Mouse (Mus musculus): ENCODE results near the gene Rpl18. TPM values are rescaled to one million over a fixed set of nuclear protein-coding genes. Genes with fewer than 3 reads are reported as not detected.

Gene Rpl18
- polyA plus RNA-seq, 1 experiment from 2014 or later: 1,272 TPM

DNA sequence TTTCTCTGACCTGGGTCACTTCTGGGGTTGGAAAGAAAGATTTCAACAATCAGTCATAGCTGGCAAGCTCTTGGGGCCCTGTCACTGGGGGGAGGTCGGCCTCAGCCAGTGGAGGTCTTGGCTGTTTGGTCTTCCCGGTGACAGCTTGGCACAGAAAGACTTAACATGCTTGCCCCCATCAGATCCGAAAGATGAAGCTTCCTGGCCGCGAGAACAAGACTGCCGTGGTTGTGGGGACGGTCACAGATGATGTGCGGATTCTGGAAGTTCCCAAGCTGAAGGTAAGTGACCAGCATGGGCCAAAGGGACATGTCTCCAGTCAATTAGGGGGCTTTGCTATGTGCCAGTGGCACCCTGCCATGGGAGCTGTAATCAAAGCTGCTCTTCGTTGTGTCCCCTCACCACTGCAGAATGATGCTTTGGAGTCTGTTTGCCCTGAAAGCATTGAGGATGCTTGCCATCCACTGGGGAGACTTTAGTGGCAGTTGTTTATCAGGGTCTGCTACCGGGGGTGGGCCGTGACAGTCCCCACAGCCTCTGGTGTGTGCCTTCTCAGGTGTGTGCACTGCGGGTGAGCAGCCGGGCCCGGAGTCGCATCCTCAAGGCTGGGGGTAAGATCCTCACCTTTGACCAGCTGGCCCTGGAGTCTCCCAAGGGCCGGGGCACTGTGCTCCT lies 4.6 kb downstream of the Rpl18 start:
- no peak for ATAC-seq (ENCODE audit: insufficient number of reproducible peaks, insufficient read depth, low FRiP score, low read depth)
- Histone ChIP-seq H3K4me1 (ENCODE audit: control insufficient read depth, insufficient read depth, low read length) (peaks cover 31% of the 10 kb centered on the region), H3K27ac (ENCODE audit: low read length) (peak overlapping the region; percentile 15; the same call in 1 of the 2 replicates), H3K27me3 (ENCODE audit: control insufficient read depth, insufficient read depth, low read length) (no peaks in the 10 kb centered on the region), H3K9me3 (ENCODE audit: control insufficient read depth, low read depth, low read length) (no peaks in the 10 kb centered on the region), H3K36me3 (ENCODE audit: control insufficient read depth, insufficient read depth, low read length) (peaks cover 37% of the 10 kb centered on the region), H3K9ac (replicated peaks; ENCODE audit: low read depth, low read length) (no peak overlapping the region), H3K4me2 (replicated peaks; ENCODE audit: low read depth, low read length) (0 out of 2 replicates have a peak overlapping the region, but pooled peaks have one; percentile 18), H3K4me3 (ENCODE audit: low read depth, low read length) (peak overlapping the region; percentile 97; the same call in 1 of the 2 replicates)
- 86% methylated on average over 15 of the region's 16 CpGs for WGBS

DNA sequence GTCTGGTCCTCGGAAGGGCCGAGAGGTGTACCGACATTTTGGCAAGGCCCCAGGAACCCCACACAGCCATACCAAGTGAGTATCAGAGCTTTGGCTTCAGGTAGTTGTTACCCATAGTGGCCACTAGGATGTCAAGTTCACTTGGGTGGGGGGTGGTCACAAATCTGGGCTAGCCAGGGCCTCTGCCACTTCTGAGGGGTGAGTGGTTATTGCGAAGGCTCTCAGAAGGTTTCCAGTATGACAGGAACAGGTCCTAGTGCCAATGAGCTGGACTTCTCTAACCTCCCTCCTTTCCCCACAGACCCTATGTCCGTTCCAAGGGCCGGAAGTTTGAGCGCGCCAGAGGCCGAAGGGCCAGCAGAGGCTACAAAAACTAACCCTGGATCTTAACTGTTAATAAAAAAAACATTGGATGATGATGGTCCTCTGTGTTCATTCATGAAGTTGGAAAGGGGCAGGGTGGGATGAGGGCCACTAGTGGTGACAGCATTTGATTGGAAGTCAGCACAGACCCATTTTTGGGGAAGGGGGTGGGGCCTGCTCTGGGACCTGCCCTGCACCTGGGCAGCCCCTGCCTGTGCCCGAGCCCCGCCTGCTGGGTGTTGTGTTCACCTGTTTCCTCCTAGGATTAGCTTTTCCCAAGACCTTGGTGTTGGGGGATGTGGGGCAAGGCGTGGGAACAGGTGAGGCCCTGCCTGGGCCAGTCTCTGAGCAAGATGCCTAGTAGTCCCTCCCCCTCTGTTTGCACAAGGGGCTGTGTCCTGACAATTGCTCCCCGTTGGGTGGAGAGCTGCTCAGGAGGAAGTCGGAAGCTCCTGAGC lies 5.4 kb downstream of the Rpl18 start, which contains the start of gene Fam83e:
Fam83e (plus strand) TSS at position 800 of the 821 bp plus-strand sequence.
- Histone ChIP-seq H3K4me3 (ENCODE audit: low read depth, low read length) (peak within 1 kb of the TSS; percentile 8; the same call in 1 of the 2 replicates), H3K9ac (replicated peaks; ENCODE audit: low read depth, low read length) (no peak within 1 kb of the TSS), H3K4me2 (replicated peaks; ENCODE audit: low read depth, low read length) (peak within 1 kb of the TSS; percentile 18), H3K9me3 (ENCODE audit: control insufficient read depth, low read depth, low read length) (no peaks in the 10 kb centered on the region), H3K36me3 (ENCODE audit: control insufficient read depth, insufficient read depth, low read length) (peaks cover 39% of the 10 kb centered on the region), H3K27ac (ENCODE audit: low read length) (peak within 1 kb of the TSS; percentile 63; the same call in 1 of the 2 replicates), H3K4me1 (ENCODE audit: control insufficient read depth, insufficient read depth, low read length) (peaks cover 28% of the 10 kb centered on the region), H3K27me3 (ENCODE audit: control insufficient read depth, insufficient read depth, low read length) (no peaks in the 10 kb centered on the region)
- ATAC-seq (ENCODE audit: insufficient number of reproducible peaks, insufficient read depth, low FRiP score, low read depth): peak; percentile 74
- WGBS: 76% methylated on average over 14 of the region's 14 CpGs

DNA sequence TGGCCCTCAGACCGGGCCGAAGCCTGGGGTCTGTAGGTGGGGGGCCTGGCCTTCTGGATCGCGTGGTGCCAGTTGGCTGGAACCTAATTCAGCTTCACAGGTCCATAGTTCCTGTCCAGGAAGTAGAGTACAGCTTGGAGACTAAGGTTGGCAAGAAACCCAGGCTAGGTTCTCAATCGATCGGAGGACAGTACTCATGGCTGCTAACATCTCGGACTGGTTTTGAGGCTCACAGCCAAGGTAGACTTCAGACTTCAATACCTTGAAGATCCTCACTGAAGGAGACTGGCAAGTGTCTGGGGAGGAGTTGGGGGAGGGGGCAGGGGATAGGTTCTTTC lies 5.9 kb downstream of the Rpl18 start:
- WGBS: 74% methylated on average over 7 of the region's 7 CpGs
- Histone ChIP-seq H3K36me3 (ENCODE audit: control insufficient read depth, insufficient read depth, low read length) (peaks cover 44% of the 10 kb centered on the region), H3K9me3 (ENCODE audit: control insufficient read depth, low read depth, low read length) (no peaks in the 10 kb centered on the region), H3K4me2 (replicated peaks; ENCODE audit: low read depth, low read length) (peak overlapping the region; percentile 18; the same call in 1 of the 2 replicates), H3K27ac (ENCODE audit: low read length) (peak overlapping the region; percentile 63; the same call in 1 of the 2 replicates), H3K4me1 (ENCODE audit: control insufficient read depth, insufficient read depth, low read length) (peaks cover 22% of the 10 kb centered on the region), H3K9ac (replicated peaks; ENCODE audit: low read depth, low read length) (no peak overlapping the region), H3K27me3 (ENCODE audit: control insufficient read depth, insufficient read depth, low read length) (no peaks in the 10 kb centered on the region), H3K4me3 (ENCODE audit: low read depth, low read length) (peak overlapping the region; percentile 8; the same call in 1 of the 2 replicates)
- ATAC-seq (ENCODE audit: insufficient number of reproducible peaks, insufficient read depth, low FRiP score, low read depth): no peak

DNA sequence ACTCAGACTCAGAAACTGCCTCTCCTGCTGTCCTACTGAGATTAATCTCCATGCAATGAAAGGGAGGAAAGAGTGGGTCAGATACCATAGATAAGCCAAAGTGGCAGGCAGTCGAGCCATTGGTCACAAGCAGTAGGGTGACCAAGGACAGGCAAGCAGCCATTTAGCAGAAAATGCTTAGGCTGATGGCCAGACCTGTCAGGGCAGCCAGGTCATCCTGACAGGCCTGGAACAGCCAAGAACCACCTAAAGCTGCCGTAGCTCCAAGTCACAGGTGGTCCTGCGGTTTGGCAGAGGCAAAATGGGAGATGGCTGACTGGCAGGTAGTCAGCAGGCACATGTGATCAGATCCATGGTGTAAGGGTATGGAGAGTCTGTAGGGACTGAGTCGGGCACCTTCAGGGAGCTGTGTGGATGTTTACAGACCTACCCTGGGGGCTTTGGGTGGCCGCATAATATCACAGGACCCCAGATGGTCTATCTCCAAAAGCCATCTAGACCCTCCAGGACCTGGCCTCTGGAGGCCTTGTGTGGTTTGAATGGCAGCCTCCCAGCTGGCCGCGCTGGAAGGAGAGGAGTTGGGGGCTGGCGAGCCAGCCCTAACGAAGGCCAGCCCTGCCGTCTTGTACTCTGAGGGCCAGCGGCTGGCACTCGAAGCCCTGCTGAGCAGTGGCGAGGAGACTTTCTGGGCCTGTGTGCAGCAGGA lies 6.5 kb downstream of the Rpl18 start:
- H3K4me2 ChIP-seq (replicated peaks; ENCODE audit: low read depth, low read length): peak overlapping the region; percentile 14; the same call in 1 of the 2 replicates

DNA sequence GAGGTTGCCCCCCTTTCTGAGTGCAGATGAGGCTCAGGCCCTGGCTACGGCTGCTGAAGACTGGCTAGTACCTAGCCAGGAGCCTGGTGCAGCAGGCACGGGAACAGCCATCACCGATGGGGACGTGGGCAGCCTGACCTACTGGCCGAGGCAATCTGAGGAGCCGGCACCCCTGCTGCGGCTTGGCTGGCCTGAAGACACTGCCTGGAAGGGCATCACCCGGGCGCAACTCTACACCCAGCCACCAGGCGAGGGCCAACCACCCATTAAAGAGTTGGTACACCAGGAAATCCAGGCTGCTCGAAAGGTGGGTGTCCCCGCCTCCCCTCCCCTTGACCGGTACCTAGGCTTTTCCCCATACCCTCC lies 7.1 kb downstream of the Rpl18 start:
- no peak overlapping the region for H3K9ac ChIP-seq (replicated peaks; ENCODE audit: low read depth, low read length)
- no peak overlapping the region for H3K4me3 ChIP-seq (ENCODE audit: low read depth, low read length)
- H3K4me2 ChIP-seq (replicated peaks; ENCODE audit: low read depth, low read length): no peak overlapping the region
- no peak for ATAC-seq (ENCODE audit: insufficient number of reproducible peaks, insufficient read depth, low FRiP score, low read depth)
- H3K4me1 ChIP-seq (ENCODE audit: control insufficient read depth, insufficient read depth, low read length): peaks cover 12% of the 10 kb centered on the region
- WGBS: 76% methylated on average over 13 of the region's 13 CpGs
- H3K36me3 ChIP-seq (ENCODE audit: control insufficient read depth, insufficient read depth, low read length): peaks cover 48% of the 10 kb centered on the region
- no peaks in the 10 kb centered on the region for H3K27me3 ChIP-seq (ENCODE audit: control insufficient read depth, insufficient read depth, low read length)
- no peaks in the 10 kb centered on the region for H3K9me3 ChIP-seq (ENCODE audit: control insufficient read depth, low read depth, low read length)
- no peak overlapping the region for H3K27ac ChIP-seq (ENCODE audit: low read length)

More for the DNA sequence above, 6.5 kb downstream of the Rpl18 start:
- Histone ChIP-seq H3K27ac (ENCODE audit: low read length) (no peak overlapping the region), H3K27me3 (ENCODE audit: control insufficient read depth, insufficient read depth, low read length) (no peaks in the 10 kb centered on the region), H3K4me1 (ENCODE audit: control insufficient read depth, insufficient read depth, low read length) (peaks cover 16% of the 10 kb centered on the region), H3K36me3 (ENCODE audit: control insufficient read depth, insufficient read depth, low read length) (peaks cover 48% of the 10 kb centered on the region), H3K9ac (replicated peaks; ENCODE audit: low read depth, low read length) (no peak overlapping the region), H3K4me3 (ENCODE audit: low read depth, low read length) (peak overlapping the region; percentile 8; the same call in 1 of the 2 replicates), H3K9me3 (ENCODE audit: control insufficient read depth, low read depth, low read length) (no peaks in the 10 kb centered on the region)
- 60% methylated on average over 13 of the region's 13 CpGs for WGBS
- no peak for ATAC-seq (ENCODE audit: insufficient number of reproducible peaks, insufficient read depth, low FRiP score, low read depth)

DNA sequence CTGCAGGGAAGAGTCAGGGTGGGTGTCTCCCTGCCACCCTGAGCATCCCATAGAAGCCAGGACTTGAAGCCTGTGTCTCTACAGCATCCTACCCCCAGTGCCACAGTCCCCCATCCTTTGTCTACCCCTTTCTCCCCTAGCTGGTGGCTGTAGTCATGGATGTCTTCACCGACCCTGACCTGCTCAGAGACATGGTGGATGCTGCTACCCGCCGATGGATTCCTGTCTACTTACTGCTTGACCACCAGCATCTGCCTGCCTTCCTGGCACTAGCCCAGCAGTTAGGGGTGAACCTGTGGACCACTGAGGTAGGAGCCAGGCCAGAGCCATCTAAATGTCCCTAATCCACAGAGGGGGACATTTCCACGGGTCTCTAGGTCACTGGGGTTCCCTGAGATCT lies 8.0 kb downstream of the Rpl18 start:
- Histone ChIP-seq H3K9me3 (ENCODE audit: control insufficient read depth, low read depth, low read length) (no peaks in the 10 kb centered on the region), H3K27me3 (ENCODE audit: control insufficient read depth, insufficient read depth, low read length) (no peaks in the 10 kb centered on the region), H3K9ac (replicated peaks; ENCODE audit: low read depth, low read length) (no peak overlapping the region), H3K4me3 (ENCODE audit: low read depth, low read length) (no peak overlapping the region), H3K36me3 (ENCODE audit: control insufficient read depth, insufficient read depth, low read length) (peaks cover 48% of the 10 kb centered on the region), H3K4me1 (ENCODE audit: control insufficient read depth, insufficient read depth, low read length) (peaks cover 12% of the 10 kb centered on the region), H3K4me2 (replicated peaks; ENCODE audit: low read depth, low read length) (no peak overlapping the region), H3K27ac (ENCODE audit: low read length) (no peak overlapping the region)
- WGBS: 77% methylated on average over 4 of the region's 4 CpGs
- no peak for ATAC-seq (ENCODE audit: insufficient number of reproducible peaks, insufficient read depth, low FRiP score, low read depth)

DNA sequence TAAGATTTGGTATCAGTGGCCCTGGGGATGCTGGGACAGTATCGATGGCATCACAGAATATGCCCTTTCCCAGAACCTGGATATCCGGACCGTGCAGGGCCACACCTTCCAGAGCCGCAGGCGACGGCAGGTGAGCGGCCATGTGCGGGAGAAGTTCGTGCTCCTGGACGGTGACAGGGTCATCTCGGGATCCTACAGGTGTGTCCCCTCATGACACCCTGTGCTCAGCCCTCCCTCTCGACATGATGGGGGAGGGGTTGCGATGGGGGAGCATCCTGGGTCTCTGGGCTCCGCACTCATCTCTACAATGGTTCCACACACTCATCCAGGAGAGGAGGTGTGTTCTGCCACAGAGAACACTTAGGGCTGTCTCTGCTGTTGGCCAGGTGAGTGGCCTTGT lies 8.5 kb downstream of the Rpl18 start:
- peaks cover 12% of the 10 kb centered on the region for H3K4me1 ChIP-seq (ENCODE audit: control insufficient read depth, insufficient read depth, low read length)
- no peaks in the 10 kb centered on the region for H3K9me3 ChIP-seq (ENCODE audit: control insufficient read depth, low read depth, low read length)
- H3K27ac ChIP-seq (ENCODE audit: low read length): no peak overlapping the region
- peaks cover 48% of the 10 kb centered on the region for H3K36me3 ChIP-seq (ENCODE audit: control insufficient read depth, insufficient read depth, low read length)
- 92% methylated on average over 14 of the region's 14 CpGs for WGBS
- H3K9ac ChIP-seq (replicated peaks; ENCODE audit: low read depth, low read length): no peak overlapping the region
- H3K4me2 ChIP-seq (replicated peaks; ENCODE audit: low read depth, low read length): no peak overlapping the region
- H3K27me3 ChIP-seq (ENCODE audit: control insufficient read depth, insufficient read depth, low read length): no peaks in the 10 kb centered on the region
- no peak overlapping the region for H3K4me3 ChIP-seq (ENCODE audit: low read depth, low read length)
- no peak for ATAC-seq (ENCODE audit: insufficient number of reproducible peaks, insufficient read depth, low FRiP score, low read depth)

DNA sequence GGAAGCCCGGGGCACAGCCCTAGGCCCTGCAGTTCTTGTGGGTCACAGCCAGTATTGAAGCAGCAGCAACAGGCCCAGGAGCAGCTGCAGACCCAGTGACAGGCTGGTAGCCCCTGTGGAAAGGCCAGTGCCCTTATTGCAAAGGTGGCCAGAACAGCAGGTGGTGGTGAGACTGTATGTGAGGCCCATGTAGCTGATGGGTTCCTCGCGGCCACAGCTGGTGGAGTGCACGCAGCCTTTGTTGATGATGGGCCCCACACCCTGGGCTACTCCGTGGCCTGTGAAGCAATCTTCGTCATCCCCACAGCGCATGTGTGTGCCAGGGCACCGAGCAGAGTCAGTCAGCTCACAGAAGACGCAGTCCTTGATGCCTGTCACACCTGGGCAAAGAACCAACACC lies 9.9 kb downstream of the Rpl18 start:
- peaks cover 41% of the 10 kb centered on the region for H3K36me3 ChIP-seq (ENCODE audit: control insufficient read depth, insufficient read depth, low read length)
- H3K27me3 ChIP-seq (ENCODE audit: control insufficient read depth, insufficient read depth, low read length): no peaks in the 10 kb centered on the region
- H3K4me1 ChIP-seq (ENCODE audit: control insufficient read depth, insufficient read depth, low read length): no peaks in the 10 kb centered on the region
- no peak overlapping the region for H3K4me3 ChIP-seq (ENCODE audit: low read depth, low read length)
- no peak for ATAC-seq (ENCODE audit: insufficient number of reproducible peaks, insufficient read depth, low FRiP score, low read depth)
- H3K27ac ChIP-seq (ENCODE audit: low read length): no peak overlapping the region
- no peak overlapping the region for H3K4me2 ChIP-seq (replicated peaks; ENCODE audit: low read depth, low read length)
- H3K9ac ChIP-seq (replicated peaks; ENCODE audit: low read depth, low read length): no peak overlapping the region
- no peaks in the 10 kb centered on the region for H3K9me3 ChIP-seq (ENCODE audit: control insufficient read depth, low read depth, low read length)
- WGBS: 88% methylated on average over 9 of the region's 9 CpGs
